Mouse (Mus musculus) adrenal gland, adult (tissue): ENCODE measurements around the gene Smarcd3.

Experiments
- DNase-seq, 2 experiments: peaks; one replicate each; pipeline ENCODE4 v3.0.0; 2022 to 2023; ENCODE audit warnings: low spot score in 1 of 2; ENCODE audit not compliant: inconsistent age in 2 of 2

Gene Smarcd3

DNA sequence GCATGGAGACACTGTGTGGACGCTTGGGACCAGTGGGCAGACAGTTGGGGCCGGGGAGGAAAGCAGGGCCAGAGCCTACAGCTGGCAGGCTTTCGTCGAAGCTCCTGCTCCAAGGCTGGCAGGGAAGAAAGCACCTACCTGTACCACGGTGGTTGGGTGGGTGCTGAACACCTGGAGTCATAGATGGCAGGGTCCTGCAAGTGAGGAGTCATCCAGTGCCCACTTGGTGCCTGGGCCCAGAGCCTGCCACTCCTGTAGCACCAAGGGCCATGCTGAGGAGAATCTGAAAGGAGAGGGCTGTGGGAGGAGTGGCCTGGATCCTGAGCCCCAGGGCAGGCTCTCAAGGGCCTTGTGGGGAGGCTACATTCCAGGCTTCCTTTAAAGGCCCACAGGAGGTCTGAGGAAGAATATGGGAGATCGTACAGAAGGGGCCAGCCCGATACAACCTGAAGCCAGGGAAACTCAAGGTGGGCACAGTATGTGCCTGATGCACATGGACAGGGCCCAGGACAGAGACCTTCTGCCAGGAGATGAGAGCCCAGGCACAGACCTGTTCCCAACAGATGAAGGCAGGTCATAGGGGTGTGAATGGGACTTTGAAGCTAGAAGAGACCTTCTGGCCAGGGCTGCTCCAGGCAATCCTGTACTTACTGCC lies 1.7 kb downstream of the Smarcd3 start:
- no peak for DNase-seq

DNA sequence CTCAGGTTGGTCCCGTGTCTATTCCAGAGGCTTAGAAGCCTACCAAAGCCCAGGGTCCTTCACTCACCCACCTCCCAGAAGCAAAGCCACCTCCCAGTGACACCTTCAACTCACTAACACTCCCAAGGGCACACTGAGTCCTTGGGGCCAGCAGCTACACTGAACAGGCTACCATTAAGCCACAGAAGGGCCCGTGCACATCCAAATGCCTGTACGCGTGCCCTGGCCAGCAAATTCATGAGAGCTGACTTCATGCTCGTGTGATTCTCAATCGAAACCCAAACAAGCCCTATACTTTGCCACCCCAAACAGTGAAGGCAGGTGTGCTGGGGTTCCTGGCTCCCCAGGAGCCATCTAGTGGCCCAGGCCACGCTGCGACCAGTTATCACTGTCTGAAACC lies 3.6 kb downstream of the Smarcd3 start:
- DNase-seq = no peak

DNA sequence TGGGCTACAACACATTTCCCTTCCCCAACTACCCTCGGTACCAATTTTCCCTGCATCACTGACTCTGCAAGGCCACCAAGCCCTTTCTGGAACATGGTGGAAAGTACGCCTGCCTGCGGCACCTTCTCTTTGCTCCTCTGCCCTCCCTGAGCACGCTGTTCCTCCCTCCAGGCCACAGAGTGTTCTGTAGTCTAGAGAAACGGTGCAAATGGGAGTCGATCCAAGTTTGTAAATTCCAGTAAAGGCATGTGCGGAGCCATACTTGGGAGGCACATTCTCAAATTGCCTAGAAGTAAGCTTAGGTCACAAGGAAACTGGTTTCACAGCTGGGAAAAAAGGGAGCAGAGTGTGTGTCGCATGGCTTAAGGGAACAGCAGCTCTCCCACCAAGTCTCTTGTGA lies 4.1 kb downstream of the Smarcd3 start:
- no peak for DNase-seq

DNA sequence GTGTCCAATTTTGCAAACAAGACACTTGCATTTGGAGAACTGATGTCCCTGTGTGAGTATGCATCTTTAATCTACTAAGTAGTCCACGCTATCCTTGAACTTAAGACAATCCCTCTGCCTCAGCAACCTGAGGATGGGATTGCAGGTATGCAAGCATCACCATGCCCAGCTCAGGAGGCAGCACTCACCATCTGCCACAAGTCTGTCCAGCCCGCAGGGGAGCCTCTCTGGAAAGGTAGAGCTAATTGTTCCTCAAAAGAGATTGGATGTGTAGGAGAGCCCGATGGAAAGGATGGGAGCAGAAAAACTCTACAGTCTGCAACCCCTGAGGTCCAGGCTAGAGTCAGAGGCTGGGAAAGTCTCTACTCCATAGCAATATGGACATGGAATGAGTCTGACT lies 5.3 kb downstream of the Smarcd3 start:
- no peak for DNase-seq

DNA sequence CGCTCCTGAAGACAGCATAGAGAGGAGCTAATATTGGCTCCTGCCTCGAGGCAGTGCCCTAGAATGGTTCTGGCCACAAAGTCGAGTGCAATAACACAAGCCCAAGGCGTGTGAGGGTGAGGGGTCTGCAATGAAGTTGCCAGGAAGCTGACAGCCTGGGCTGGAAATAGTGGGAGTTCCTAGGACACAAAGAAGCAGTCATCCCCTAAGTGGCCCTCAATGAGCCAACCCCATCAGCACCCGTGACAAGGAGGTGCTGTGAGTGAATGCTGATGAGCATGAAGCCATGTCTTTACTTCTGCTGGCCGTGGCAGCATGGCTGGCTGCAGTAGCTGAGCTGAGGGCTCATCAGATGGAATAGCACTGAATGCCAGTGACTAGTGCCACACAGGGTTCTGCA lies 9.1 kb downstream of the Smarcd3 start:
- no peak for DNase-seq

DNA sequence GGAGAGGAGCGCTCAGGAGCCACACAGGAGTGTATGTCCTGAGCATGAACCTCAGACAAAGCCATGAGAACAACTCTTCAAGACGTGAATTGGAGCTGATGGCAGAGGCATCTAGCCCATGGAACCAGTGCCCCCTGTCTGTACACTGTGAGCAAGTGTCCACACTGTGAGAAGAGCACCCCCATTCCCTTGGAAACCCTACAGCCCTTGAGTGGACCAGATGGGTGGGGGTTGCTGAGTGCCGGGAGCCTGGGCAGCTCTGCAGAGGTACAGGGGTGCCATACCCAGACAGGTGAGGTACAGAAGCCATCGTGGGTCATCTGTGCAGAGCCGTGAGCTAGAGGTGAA lies 11.9 kb downstream of the Smarcd3 start:
- no peak for DNase-seq

DNA sequence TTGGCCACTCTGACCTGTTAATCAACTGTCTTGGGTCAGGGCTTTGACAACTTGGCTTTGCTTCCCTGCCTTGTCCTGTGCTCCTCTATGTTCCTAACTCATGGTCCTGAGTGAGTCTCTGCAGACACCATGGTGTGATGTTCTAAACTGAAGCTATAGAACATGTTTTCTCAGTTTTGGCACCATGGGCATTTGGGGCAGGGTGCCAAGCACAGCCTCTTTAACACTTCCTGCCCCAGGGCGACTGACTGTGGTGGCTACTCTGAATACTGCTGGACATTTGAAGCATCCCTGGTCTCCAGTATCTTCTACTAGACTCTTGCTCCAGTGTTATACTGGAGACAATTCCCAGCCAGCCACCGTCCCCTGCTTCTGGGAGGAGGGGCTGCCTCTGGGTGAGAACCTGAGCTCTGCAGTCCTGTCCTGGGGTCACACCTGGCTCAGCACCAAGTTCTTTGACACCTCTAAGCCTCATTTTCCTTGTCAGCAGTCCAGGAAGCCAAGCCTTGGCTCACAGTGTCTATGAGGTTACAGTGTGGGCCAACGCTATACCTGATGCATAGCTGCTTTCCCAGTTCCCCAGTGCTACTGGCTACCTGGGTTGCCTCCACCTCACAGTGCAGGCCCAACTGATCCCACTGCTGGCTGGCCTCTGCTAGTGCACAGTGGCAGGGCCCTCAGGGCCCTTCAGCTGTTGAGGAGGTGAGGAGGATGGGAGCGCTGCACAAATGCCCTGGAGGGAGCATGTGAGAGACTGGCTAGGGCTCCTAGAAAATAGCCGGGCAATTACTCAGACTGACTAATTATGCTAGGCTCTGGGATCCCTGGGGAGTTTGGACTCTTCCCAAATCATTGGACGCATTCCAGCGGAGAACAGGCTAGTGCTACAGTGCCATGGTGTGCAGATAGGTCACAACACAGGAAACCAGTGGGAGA lies 12.6 kb downstream of the Smarcd3 start:
- DNase-seq = peak; percentile 76 to 87

DNA sequence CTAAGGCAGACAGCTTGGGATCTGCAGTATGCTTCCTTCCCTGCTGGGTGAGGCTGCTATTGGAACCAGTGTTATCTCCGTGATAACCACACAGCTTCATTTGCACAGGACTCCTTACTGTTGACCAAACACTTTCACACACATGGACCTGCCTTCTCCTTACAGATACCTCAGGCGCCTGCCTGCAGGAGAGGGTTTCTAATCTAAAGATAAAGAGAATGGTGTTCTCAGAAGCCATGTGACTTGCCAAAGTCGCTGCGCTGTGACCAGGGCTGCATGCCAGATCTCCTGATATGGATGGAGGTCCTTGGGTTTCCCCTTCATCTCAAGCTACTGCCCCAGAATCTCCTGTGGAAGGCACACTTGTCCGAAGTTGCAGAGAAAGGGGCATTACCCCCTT lies 14.8 kb downstream of the Smarcd3 start:
- DNase-seq = no peak

DNA sequence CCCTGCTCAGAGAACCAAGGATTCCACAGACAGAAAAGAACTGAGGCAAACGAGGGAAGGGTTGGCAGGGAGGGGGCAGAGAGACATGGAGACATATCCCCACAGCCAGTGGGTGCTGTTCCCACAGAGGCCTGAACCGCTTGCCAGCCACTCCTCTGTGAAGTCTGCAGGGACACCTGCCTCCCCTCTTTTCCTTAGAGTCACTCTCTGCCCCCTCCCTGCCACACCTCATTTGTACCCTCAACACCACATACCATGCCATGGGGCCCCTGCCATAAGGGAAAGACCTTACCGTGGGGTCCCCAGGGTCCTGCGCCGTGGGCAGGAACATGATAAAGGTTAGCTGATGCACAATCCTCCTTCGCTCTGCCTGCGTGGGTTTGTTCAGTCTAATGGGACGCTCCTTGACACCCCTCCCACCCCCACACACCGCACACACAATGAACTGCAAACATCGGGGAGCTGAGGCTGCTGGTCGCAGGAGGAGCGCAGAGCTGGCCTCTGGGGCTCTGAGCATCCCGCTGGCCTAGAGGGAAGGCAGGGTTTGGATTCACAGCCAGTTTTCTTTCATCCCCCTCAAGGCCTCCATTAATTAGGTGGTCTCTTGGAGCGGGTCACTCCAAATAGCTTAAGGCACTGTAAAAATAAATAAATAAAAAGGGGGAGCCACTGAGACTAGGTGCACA lies 18.1 kb downstream of the Smarcd3 start:
- DNase-seq = peak in 1 of 2 experiments; percentile 58

DNA sequence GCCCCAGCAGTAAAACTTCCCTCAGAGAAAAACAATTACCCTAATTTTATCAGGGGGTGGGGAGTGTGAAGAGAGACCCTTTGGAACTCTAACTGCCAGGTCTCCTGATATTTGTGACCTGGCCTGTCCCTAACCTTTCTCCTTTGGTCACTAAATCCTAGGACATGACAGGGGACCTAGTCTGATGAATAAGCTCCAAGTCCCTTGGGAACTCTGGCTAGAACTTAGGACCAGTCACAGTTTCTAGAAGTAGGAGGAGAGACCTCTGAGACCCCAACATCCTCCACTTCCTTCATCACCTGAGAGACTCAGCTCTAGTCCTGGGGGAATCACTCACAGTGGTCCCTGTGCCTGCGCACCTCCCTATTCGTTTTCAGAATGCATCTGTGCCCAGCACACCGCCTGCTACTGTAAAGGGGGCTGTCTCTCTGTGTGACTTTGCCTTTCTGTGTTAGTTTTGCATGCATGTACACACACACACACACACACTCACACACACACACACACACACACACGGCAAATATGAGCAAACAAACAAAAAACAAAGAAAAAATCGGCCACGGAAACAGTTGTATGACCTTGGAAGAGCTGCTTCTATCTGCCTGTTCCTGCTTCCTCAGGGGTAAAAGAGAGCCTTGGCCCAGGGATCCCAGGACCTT lies 18.8 kb downstream of the Smarcd3 start:
- peak in 1 of 2 experiments; percentile 68 for DNase-seq

DNA sequence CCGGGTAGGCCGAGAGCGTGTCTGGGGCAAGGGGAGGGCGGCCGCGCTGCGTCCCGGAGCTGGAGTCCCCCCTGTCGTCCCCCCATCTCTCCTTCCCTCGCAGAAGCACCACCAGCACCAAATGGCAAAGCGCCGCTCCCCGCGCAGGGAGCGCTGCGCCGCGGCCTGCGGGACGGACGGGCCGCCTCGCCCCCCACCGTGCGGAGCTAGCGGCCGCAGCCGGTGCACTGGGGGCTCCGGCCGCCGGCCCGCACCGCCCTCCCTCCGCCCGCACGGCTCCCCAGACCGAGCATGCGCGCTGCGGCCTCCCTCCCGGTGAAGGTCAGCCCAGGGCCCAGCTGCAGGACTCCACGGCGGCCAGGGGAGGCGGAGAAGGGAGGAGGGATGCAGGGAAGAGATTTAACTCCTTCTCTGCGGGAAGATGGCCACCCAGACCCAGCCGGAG lies 19.5 kb downstream of the Smarcd3 start:
- peak; percentile 95 to 97 for DNase-seq

DNA sequence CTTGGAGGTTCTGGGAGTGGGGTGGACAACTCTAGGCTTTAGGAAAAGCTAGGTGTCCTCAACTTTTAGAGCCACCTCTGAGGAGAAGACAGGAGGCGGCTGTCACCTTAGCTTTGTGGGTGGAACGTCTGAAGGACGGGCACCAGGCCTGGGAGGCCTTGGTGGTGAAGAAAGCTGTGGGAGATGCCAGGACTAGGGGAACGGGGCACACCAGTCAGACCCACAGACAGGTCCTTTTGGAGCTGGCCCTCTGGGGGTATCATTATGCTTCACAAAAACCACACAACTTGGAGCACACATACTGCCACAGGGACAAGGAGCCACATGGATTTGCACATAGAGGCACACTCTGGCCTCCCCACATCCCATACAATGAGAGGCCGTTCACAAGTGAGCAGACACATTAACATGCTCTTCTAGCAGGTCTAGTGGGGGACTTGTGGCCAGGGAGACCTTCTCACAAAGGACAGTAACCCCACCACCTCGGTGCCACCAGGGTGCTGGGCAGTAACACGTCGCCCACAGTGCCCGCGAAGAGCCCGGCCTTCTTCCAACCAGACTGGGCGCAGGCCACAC lies 20.0 kb downstream of the Smarcd3 start:
- DNase-seq = peak in 1 of 2 experiments; percentile 58

DNA sequence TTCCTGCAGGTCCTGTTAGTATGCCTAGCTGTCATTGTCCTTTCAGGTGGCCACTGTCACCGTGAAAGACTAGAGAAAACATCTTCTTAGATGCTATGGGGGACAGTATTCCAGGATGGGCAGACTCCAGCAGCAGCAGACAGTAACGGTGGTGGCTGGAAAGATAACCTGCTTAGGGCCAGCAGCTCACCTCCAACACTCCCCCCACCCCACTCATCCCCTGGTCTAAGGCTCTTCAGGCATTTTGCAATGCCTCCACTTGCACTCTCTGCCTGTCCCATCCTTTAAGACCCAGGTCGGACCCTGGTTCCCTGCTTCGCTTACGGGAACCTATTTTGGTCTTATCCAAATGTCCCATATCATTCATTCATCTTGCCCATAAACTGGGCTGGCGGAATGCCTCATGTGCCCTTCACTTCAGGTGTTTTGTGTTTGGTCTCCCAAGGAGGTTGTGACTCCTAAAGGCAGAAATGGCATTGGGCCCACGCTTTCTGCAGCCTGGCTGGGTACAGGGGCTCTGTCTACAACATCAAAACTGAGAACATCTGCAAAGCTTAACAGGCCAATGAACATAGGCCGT lies 20.7 kb downstream of the Smarcd3 start:
- no peak for DNase-seq

DNA sequence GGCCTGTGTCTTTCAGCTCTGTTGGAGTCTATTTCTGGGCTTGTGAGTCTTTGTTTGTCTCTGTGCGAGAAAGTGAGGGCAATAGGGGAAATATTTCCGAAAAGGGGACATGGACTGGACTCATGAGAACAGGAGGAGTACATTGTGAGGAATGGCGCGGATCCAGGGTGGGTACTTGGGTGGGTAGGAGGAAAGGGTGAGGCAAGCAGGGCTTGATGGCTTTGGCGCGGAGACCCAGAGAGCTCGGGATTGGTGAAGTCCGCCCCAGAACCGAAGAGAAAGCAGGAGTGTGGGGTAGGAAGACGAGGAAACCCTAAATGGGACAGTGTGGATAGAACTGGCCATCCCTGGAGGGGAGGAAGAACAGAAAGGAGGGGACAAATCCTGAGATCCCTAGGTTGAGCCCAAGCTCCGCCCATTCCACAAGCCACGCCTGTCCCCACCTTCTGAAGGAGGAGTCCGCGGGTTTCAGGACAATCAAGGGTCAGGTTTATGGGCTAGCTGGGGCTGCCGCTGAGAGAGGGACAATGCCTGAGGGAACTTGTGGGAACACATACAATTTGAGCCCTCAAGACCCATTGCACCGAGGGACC lies 21.4 kb downstream of the Smarcd3 start:
- DNase-seq = peak; percentile 91 to 96

DNA sequence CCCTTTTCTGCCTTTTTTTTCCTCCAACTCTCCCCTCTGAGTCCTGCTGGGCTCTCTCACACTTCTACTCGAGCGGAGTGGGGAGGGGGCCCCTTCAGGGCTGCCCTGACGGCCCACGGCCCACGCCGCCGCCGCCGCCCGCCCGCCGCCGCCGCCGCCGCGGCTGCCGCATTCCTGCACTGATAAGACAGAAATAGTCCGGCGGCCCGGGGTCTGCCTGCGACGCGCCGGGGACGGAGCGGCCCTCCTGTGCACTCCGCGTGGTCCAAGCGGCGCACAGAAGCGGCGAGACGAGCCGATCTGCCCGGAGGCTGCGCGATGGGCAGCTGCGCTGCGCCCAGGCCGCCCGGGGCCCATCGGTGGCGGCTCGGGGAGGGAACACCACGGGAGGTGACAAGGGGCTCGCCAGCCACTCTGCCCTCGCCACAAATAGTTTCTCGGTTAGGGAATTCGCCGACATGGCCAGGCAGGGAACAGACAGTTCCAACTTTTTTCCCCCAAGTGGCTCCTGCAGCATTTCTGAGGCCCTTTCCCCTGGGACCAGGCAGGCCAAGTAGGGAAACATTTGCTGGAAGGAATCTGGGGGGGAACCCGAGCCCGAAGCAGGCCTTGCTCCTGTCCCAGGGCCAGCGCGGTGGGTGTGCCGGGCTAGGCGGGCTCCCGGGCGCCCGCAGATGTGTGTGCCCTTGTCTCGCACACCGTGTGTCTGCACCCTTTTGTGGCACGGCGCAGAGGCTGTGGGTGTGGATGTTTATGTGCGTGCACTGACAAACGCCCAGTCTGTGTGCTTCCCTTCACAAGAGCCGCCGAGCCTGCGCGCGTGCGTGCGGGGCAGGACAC lies 22.1 kb downstream of the Smarcd3 start:
- peak; percentile 79 to 93 for DNase-seq

DNA sequence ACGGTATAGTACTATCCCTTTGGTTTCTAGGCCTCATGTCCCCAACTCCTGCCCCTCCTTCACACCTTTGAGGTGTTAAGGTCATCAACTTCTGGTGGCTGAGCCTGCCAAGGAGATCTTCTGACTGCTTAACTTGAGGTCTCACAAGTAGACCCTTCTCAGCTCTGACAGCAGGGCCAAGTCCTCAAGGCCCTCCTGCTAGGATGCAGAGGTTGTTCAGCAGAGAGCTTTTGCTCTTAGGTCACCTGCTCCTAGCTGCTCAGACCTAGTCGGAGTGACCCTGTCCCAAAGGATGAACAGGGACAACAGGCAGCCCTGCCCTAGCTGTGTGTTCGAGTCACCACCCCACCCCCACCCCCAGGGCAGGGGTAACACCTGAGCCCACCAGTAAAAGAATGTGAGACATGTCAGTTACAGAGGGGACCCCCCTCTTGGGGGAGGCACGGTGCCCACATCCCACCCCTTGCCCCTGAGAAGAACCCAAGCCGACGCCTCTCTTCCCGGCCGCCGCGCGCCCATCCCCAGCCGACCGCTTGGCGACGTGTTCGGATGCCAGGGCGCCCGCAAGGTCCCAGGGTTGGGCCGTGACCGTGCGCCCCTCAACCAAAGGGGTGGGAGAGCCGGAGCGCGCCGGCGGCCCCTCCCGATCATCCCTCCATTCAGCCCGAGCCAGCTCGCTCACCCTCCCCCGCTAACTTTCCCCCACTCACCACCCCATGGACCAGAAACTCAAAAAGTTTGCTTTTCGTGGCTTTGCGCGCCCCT lies 23.0 kb downstream of the Smarcd3 start:
- peak in 1 of 2 experiments; percentile 61 for DNase-seq

DNA sequence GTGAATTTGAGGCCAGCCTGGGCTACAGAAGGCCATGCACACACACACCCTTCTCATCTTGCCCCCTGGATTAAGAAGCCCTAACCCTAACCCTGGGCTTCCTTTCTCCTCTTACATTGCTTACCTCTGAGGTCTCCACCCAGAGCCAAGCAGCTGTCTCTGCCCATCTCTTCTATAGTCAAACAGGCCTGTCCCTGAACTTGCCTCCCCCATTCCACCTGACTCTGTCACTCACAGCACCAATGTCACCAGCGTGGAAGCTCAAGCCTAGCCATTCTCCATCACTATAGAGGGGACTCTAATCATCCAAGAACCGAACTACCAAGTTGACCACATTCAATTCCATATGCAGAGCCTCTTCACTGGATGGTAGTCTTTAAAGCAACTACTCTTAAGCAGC lies 24.0 kb downstream of the Smarcd3 start:
- no peak for DNase-seq

DNA sequence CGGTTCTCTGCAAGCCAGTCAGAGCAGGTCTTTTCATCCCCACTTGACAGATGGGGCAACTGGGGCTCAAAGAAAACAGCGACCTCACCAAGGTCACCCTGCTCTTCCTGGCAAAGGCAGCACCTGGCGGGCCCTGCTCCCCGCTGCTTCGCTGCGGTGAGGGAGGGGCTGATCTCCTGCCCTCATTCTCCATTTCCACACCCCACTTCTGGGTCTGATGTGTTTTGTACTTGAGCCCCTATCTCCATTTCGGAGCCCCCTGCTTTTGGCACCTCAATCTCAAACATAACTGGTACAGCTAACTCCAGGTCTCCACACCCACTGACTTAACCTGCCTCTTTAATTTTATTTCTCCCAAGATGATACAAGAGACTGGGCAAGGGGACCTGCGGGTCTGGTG lies 25.1 kb downstream of the Smarcd3 start:
- no peak for DNase-seq
